Mouse (Mus musculus) skeletal muscle tissue, postnatal 0 days (tissue): ENCODE results near the gene Gabarap. TPM values are rescaled to one million over a fixed set of nuclear protein-coding genes. Genes with fewer than 3 reads are reported as not detected.

ENCODE experiments used
- microRNA counts: library from miRNA; unstranded; fragments of <30 nt; microRNA quantifications from one replicate; lab custom pipeline; 2015
- microRNA-seq, 2 experiments: library from miRNA; unstranded; fragments of <30 nt; microRNA quantifications; one replicate each; pipeline ENCODE4; 2016
- polyA plus RNA-seq: library from polyadenylated mRNA; unstranded; fragments of >200 nt; fragmentation: Nextera tagmentation; extraction: Ambion mirVana; gene quantifications from 2 replicates; pipeline ENCODE4 v1.2.1, GENCODE M21; 2015

The Gabarap gene
- 320 and 389 TPM in 2 replicates for polyA plus RNA-seq

DNA sequence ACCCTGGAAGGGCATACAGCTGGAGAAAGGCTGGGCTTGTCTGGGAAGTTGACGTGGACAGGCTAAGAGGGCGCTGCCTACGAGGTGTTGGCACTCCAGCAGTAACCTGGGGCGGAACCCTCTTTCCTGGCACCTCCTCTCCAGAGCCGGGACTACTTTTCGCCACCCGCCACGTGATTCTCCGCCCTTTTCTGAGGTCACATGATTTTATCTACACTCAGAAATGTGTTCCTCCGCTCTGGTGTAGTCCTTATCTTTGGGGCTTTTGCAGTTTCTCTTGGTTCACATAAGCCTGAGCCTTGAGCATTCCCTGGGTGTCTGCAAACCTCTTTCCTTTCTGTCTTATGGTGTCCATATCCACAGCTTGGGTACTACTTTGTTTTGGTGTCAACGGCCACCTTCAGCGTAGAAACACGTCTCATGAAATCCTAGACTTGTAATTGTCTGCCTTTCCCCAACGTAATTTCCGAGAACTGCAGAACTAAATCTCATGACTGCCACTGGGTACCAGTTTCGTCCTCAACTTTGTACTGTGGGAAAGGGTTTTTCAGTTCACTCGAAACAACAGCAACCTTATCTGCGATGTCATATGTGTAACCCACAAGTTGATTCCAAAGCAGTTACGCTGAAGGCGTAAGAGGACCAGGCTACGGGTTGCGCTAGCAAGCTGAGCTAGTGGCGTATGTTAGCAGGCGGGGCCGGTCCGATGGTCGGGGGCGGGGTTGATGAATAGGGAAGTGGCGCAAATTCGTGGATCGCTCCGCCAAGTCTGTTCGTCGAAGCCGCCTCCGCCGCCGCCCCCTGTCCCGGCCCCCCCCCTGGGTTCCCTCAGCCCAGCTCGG, at the start of gene Gabarap:
Gene Gabarap, plus strand, starts transcription at position 294 of the 842 bp plus-strand sequence.

GRCm38 (mm10) chr11:69948066-69948762, 42.7 kb upstream of the Gabarap start, which contains the start of gene Slc2a4:
Gene Slc2a4, minus strand, starts transcription at chr11:69948188.

DNA sequence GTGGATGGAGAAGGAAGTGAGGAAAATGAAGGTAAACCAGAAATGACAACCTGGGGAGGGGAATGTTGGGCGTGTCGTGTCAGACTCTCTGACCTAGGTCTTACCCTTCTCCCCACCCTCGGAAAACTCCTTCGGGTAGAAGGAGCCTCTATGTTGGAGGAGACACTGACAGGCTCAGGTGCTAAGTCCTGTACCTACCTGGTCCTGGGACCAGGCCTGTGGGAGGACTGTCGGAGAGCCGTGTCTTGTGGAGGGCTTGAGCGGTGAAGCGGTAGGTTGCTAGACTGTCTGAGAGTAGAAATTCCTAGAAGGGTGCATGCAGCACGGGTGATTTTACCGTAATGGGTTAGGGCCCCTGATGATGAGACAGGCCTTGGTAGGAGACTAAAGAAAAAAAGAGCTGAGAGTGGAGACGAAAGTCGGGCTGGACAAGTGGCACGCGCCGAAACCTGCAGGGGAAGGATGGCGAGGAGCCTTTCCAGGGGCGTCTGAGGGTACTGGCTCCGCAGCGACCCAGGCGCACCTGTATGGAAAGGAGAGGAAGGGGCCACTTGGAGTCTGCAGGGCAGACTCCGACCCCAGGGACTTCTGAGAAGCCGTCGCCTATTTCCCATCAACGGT, 26.2 kb upstream of the Gabarap start, which contains the start of gene Cldn7:
Gene Cldn7, plus strand, starts transcription at position 130 of the 621 bp plus-strand sequence.

GRCm38 (mm10) chr11:69981141-69981762, 9.7 kb upstream of the Gabarap start, which contains the start of gene Ctdnep1:
Gene Ctdnep1, plus strand, starts transcription at chr11:69981156.

DNA sequence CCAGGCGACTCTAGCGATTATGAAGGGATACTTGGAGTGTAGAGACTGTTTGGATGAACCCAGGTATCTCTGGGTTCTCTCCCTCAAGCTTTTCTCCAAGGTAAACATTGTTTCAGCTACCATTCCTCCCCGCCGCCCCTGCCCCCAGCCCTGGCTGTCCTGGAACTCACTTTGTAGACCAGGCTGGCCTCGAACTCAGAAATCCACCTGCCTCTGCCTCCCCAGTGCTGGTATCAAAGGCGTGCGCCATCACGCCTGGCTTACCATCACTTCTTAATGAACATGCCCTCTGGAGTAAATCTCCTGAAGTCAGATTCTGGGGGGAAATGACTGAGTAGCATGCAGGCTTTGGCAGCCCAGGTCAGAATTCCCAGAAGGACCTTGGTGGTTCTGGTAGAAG, 8.7 kb upstream of the Gabarap start, which contains the start of gene Elp5:
Gene Elp5, minus strand, starts transcription at position 293 of the 400 bp plus-strand sequence.

DNA sequence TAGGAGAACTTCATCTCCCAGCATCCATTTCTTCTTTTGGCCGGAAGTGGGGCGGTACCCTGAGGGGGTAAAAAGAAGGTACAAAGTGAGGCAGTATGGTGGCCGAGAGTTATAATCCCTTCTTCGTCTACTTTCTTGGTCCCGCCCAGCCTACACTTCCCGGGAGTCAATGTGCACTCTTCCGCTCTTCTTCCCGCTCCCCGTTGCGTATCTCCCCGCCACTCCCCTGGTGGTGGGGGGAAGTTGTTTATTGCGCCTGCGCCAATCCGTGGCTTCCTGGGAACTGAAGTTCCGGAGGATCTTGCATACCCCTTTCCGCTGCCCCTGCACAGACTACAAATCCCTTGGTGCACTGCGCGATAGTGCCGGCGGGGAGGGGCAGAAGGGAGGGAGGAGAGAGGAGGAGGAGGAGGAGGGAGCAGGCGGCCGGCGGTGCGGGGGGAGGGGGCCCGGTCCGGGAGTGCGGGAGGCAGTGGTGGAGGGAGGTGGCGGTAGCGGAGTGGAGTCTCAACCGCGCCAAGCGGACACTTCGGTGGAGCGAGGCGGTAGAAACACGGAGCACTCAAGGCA, 4.5 kb downstream of the Gabarap start, which contains the start of gene Phf23:
Gene Phf23, plus strand, starts transcription at position 387 of the 570 bp plus-strand sequence.

GRCm38 (mm10) chr11:70000396-70000898, 9.5 kb downstream of the Gabarap start, which contains the start of gene Dvl2:
Gene Dvl2, plus strand, starts transcription at chr11:70000595.

GRCm38 (mm10) chr11:70014880-70015558, 24.1 kb downstream of the Gabarap start, which contains the start of gene Acadvl:
Gene Acadvl, minus strand, starts transcription at chr11:70015411.

DNA sequence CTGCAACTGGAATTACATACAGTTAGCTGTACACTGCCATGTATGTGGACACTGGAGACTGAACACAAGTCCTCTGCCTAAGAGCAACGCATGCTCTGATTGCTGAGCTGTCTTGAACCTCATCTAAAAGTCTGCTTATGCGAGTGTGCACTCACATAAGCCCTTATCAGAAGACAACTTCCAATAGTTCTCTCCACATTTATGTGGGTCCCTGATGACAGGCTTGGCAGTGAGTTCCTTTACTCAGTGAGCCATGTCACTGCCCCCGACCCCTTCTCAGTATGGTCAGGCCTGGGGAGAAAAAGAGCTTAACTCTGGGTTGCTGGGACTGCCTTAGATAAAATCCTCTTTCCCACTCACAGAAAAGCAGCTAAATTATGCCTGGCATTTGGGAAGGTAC, 25.7 kb downstream of the Gabarap start, which contains the start of gene Dlg4:
Gene Dlg4, plus strand, starts transcription at position 274 of the 400 bp plus-strand sequence.

MicroRNAs within 50 kb of the gene (microRNA counts, 519-probe panel; counts per million panel counts)
- microRNA mmu-miR-324-3p (lab: Ali Mortazavi, UCI) (296 counts per million, percentile 58 among the panel's probes with 10 or more counts), microRNA mmu-miR-324-5p (lab: Ali Mortazavi, UCI) (3,504 counts per million, percentile 75 among the panel's probes with 10 or more counts)

Small RNA genes lying within 50 kb of the gene (microRNA-seq; reads per million reads assigned to microRNA genes)
- gene Gm44349 (0 reads per million in 2 experiments), gene Mir324 (1,124 to 1,444 reads per million in 2 experiments)

Other genes with a start within 250 kb of the Gabarap start
- 9.3 and 10.3 TPM in 2 replicates for gene Polr2a, start 232.5 kb upstream of the Gabarap start, polyA plus RNA-seq
- gene Slc35g3, start 229.2 kb upstream of the Gabarap start, polyA plus RNA-seq, result not detected in 2 replicates
- gene Zbtb4, start 225.2 kb upstream of the Gabarap start, polyA plus RNA-seq, result 2.5 and 2.9 TPM in 2 replicates
- gene Chrnb1, start 195.2 kb upstream of the Gabarap start, polyA plus RNA-seq, result 79.0 and 95.8 TPM in 2 replicates
- 1.5 and 2.2 TPM in 2 replicates for gene Fgf11, start 189.3 kb upstream of the Gabarap start, polyA plus RNA-seq
- gene Tmem102, start 185.5 kb upstream of the Gabarap start, polyA plus RNA-seq, result 0.31 and 0.45 TPM in 2 replicates
- gene Gm39566, start 175.8 kb upstream of the Gabarap start, polyA plus RNA-seq, result not detected in 2 replicates
- gene Spem2, start 172.7 kb upstream of the Gabarap start, polyA plus RNA-seq, result not detected in 2 replicates
- gene Spem1, start 169.0 kb upstream of the Gabarap start, polyA plus RNA-seq, result not detected in 2 replicates
- 2.1 TPM in 2 replicates for gene Nlgn2, start 153.4 kb upstream of the Gabarap start, polyA plus RNA-seq
- 242 and 272 TPM in 2 replicates for gene Tmem256, start 152.6 kb upstream of the Gabarap start, polyA plus RNA-seq
- gene Plscr3, start 144.8 kb upstream of the Gabarap start, polyA plus RNA-seq, result 36.6 and 44.6 TPM in 2 replicates
- gene Tnk1, start 132.4 kb upstream of the Gabarap start, polyA plus RNA-seq, result 0.09 and 0.46 TPM in 2 replicates
- gene Tmem95, start 113.1 kb upstream of the Gabarap start, polyA plus RNA-seq, result not detected in 2 replicates
- 2.6 and 3.6 TPM in 2 replicates for gene Kctd11, start 109.7 kb upstream of the Gabarap start, polyA plus RNA-seq
- 0.34 and 0.46 TPM in 2 replicates for gene Acap1, start 95.6 kb upstream of the Gabarap start, polyA plus RNA-seq
- gene 2810408A11Rik, start 90.2 kb upstream of the Gabarap start, polyA plus RNA-seq, result 1.8 and 2.4 TPM in 2 replicates
- 3.0 and 3.3 TPM in 2 replicates for gene Neurl4, start 90.1 kb upstream of the Gabarap start, polyA plus RNA-seq
- gene Gps2, start 77.3 kb upstream of the Gabarap start, polyA plus RNA-seq, result 41.9 and 42.1 TPM in 2 replicates
- gene Eif5a, start 69.2 kb upstream of the Gabarap start, polyA plus RNA-seq, result 952 and 1,117 TPM in 2 replicates
- 0.78 and 0.85 TPM in 2 replicates for gene Ybx2, start 55.3 kb upstream of the Gabarap start, polyA plus RNA-seq
- 128 and 138 TPM in 2 replicates for gene Slc2a4, start 43.0 kb upstream of the Gabarap start, polyA plus RNA-seq
- gene Cldn7, start 26.4 kb upstream of the Gabarap start, polyA plus RNA-seq, result 0.23 and 0.57 TPM in 2 replicates
- 42.1 and 46.1 TPM in 2 replicates for gene Ctdnep1, start 10.0 kb upstream of the Gabarap start, polyA plus RNA-seq
- gene Elp5, start 8.6 kb upstream of the Gabarap start, polyA plus RNA-seq, result 86.0 and 92.4 TPM in 2 replicates
- 31.1 and 33.7 TPM in 2 replicates for gene Phf23, start 4.6 kb downstream of the Gabarap start, polyA plus RNA-seq
- 11.2 and 11.8 TPM in 2 replicates for gene Dvl2, start 9.5 kb downstream of the Gabarap start, polyA plus RNA-seq
- 311 and 331 TPM in 2 replicates for gene Acadvl, start 24.3 kb downstream of the Gabarap start, polyA plus RNA-seq
- 3.3 and 5.3 TPM in 2 replicates for gene Dlg4, start 25.8 kb downstream of the Gabarap start, polyA plus RNA-seq
- 0.13 and 0.21 TPM in 2 replicates for gene Asgr1, start 62.9 kb downstream of the Gabarap start, polyA plus RNA-seq
- 0.23 and 0.68 TPM in 2 replicates for gene Asgr2, start 101.5 kb downstream of the Gabarap start, polyA plus RNA-seq
- 8.2 and 9.7 TPM in 2 replicates for gene Mgl2, start 139.2 kb downstream of the Gabarap start, polyA plus RNA-seq
- gene Clec10a, start 165.1 kb downstream of the Gabarap start, polyA plus RNA-seq, result 4.7 and 11.4 TPM in 2 replicates
- gene Slc16a11, start 221.6 kb downstream of the Gabarap start, polyA plus RNA-seq, result 0.37 and 0.59 TPM in 2 replicates
- gene Slc16a13, start 229.9 kb downstream of the Gabarap start, polyA plus RNA-seq, result 1.3 and 2.4 TPM in 2 replicates
- gene Bcl6b, start 238.7 kb downstream of the Gabarap start, polyA plus RNA-seq, result 6.5 and 8.3 TPM in 2 replicates
- gene 0610010K14Rik, start 246.8 kb downstream of the Gabarap start, polyA plus RNA-seq, result 70.9 and 85.5 TPM in 2 replicates
- gene Gm21988, start 248.7 kb downstream of the Gabarap start, polyA plus RNA-seq, result 6.0 and 7.6 TPM in 2 replicates
- 228 and 235 TPM in 2 replicates for gene Rnasek, start 248.7 kb downstream of the Gabarap start, polyA plus RNA-seq